Mouse (Mus musculus): ENCODE results near the gene Cd82. TPM values are rescaled to one million over a fixed set of nuclear protein-coding genes. Genes with fewer than 3 reads are reported as not detected.

Cd82 gene
- total and polyA plus RNA-seq, 3 experiments: 0.20 to 30.6 (median 1.5) TPM

GRCm38 (mm10) chr2:93433543-93433942 is 29.4 kb downstream of the Cd82 start:
- H3K4me1 ChIP-seq (ENCODE audit: insufficient read depth, low read depth, low read length): no peaks in the 10 kb centered on the region
- H3K36me3 ChIP-seq (replicated peaks): no peaks in the 10 kb centered on the region
- ATAC-seq (ENCODE audit: extremely low read depth, insufficient number of reproducible peaks, low FRiP score, poor library complexity, severe bottlenecking): no peak
- no peaks in the 10 kb centered on the region for H3K9me3 ChIP-seq (replicated peaks)
- no peak for DNase-seq (ENCODE audit: low spot score)
- H3K4me3 ChIP-seq (ENCODE audit: low read depth, low read length): no peak overlapping the region
- peaks cover 35% of the 10 kb centered on the region for H3K27me3 ChIP-seq (ENCODE audit: insufficient read depth, low read length)
- no peak for TF ChIP-seq GATA1 (IDR thresholded peaks at IDR 0.05; ENCODE audit: borderline replicate concordance, low read length)
- TF ChIP-seq GATA2 (IDR thresholded peaks at IDR 0.05; ENCODE audit: borderline replicate concordance, low read depth, low read length): no peak
- TF ChIP-seq POLR2AphosphoS5 (IDR thresholded peaks at IDR 0.05; ENCODE audit: insufficient replicate concordance, low read depth, low read length): no peak
- TF ChIP-seq CTCF (IDR thresholded peaks at IDR 0.05; ENCODE audit: low read depth, low read length): no peak
- no peak for TF ChIP-seq TAL1 (conservative IDR thresholded peaks at IDR 0.05; ENCODE audit: low read depth, low read length)

GRCm38 (mm10) chr2:93432600-93433389 is 30.1 kb downstream of the Cd82 start:
- no peaks in the 10 kb centered on the region for H3K9me3 ChIP-seq (replicated peaks)
- DNase-seq (ENCODE audit: low spot score) (no peak), ATAC-seq (ENCODE audit: extremely low read depth, insufficient number of reproducible peaks, low FRiP score, poor library complexity, severe bottlenecking) (no peak)

GRCm38 (mm10) chr2:93431575-93432325 is 31.2 kb downstream of the Cd82 start:
- H3K36me3 ChIP-seq (replicated peaks): no peaks in the 10 kb centered on the region
- no peak overlapping the region for H3K4me3 ChIP-seq (ENCODE audit: low read depth, low read length)
- DNase-seq (ENCODE audit: low spot score) (no peak), ATAC-seq (ENCODE audit: extremely low read depth, insufficient number of reproducible peaks, low FRiP score, poor library complexity, severe bottlenecking) (no peak)
- H3K9me3 ChIP-seq (replicated peaks): no peaks in the 10 kb centered on the region
- peaks cover 27% of the 10 kb centered on the region for H3K27me3 ChIP-seq (ENCODE audit: insufficient read depth, low read length)
- TF ChIP-seq TAL1 (conservative IDR thresholded peaks at IDR 0.05; ENCODE audit: low read depth, low read length) (no peak), POLR2AphosphoS5 (IDR thresholded peaks at IDR 0.05; ENCODE audit: insufficient replicate concordance, low read depth, low read length) (no peak), CTCF (IDR thresholded peaks at IDR 0.05; ENCODE audit: low read depth, low read length) (no peak), GATA2 (IDR thresholded peaks at IDR 0.05; ENCODE audit: borderline replicate concordance, low read depth, low read length) (no peak), GATA1 (IDR thresholded peaks at IDR 0.05; ENCODE audit: borderline replicate concordance, low read length) (no peak)
- H3K4me1 ChIP-seq (ENCODE audit: insufficient read depth, low read depth, low read length): no peaks in the 10 kb centered on the region

More at GRCm38 (mm10) chr2:93432600-93433389, 30.1 kb downstream of the Cd82 start:
- Histone ChIP-seq H3K4me1 (ENCODE audit: insufficient read depth, low read depth, low read length) (no peaks in the 10 kb centered on the region), H3K27me3 (ENCODE audit: insufficient read depth, low read length) (peaks cover 31% of the 10 kb centered on the region), H3K4me3 (ENCODE audit: low read depth, low read length) (no peak overlapping the region), H3K36me3 (replicated peaks) (no peaks in the 10 kb centered on the region)
- TF ChIP-seq TAL1 (conservative IDR thresholded peaks at IDR 0.05; ENCODE audit: low read depth, low read length) (no peak), GATA1 (IDR thresholded peaks at IDR 0.05; ENCODE audit: borderline replicate concordance, low read length) (no peak), POLR2AphosphoS5 (IDR thresholded peaks at IDR 0.05; ENCODE audit: insufficient replicate concordance, low read depth, low read length) (no peak), GATA2 (IDR thresholded peaks at IDR 0.05; ENCODE audit: borderline replicate concordance, low read depth, low read length) (no peak), CTCF (IDR thresholded peaks at IDR 0.05; ENCODE audit: low read depth, low read length) (no peak)

- TF ChIP-seq TAL1 (conservative IDR thresholded peaks at IDR 0.05; ENCODE audit: low read depth, low read length) (no peak), GATA2 (IDR thresholded peaks at IDR 0.05; ENCODE audit: borderline replicate concordance, low read depth, low read length) (no peak), POLR2AphosphoS5 (IDR thresholded peaks at IDR 0.05; ENCODE audit: insufficient replicate concordance, low read depth, low read length) (no peak), GATA1 (IDR thresholded peaks at IDR 0.05; ENCODE audit: borderline replicate concordance, low read length) (no peak), CTCF (IDR thresholded peaks at IDR 0.05; ENCODE audit: low read depth, low read length) (no peak)
- Histone ChIP-seq H3K9me3 (replicated peaks) (no peaks in the 10 kb centered on the region), H3K4me1 (ENCODE audit: insufficient read depth, low read depth, low read length) (no peaks in the 10 kb centered on the region), H3K36me3 (replicated peaks) (no peaks in the 10 kb centered on the region), H3K4me3 (ENCODE audit: low read depth, low read length) (no peak overlapping the region), H3K27me3 (ENCODE audit: insufficient read depth, low read length) (peaks cover 24% of the 10 kb centered on the region)
- ATAC-seq (ENCODE audit: extremely low read depth, insufficient number of reproducible peaks, low FRiP score, poor library complexity, severe bottlenecking): no peak
- DNase-seq (ENCODE audit: low spot score): no peak
Measured at GRCm38 (mm10) chr2:93430993-93431392, 31.9 kb downstream of the Cd82 start.

- ATAC-seq (ENCODE audit: extremely low read depth, insufficient number of reproducible peaks, low FRiP score, poor library complexity, severe bottlenecking) (no peak), DNase-seq (ENCODE audit: low spot score) (no peak)
- no peaks in the 10 kb centered on the region for H3K36me3 ChIP-seq (replicated peaks)
- H3K9me3 ChIP-seq (replicated peaks): no peaks in the 10 kb centered on the region
- peaks cover 21% of the 10 kb centered on the region for H3K27me3 ChIP-seq (ENCODE audit: insufficient read depth, low read length)
- no peaks in the 10 kb centered on the region for H3K4me1 ChIP-seq (ENCODE audit: insufficient read depth, low read depth, low read length)
- no peak overlapping the region for H3K4me3 ChIP-seq (ENCODE audit: low read depth, low read length)
- TF ChIP-seq TAL1 (conservative IDR thresholded peaks at IDR 0.05; ENCODE audit: low read depth, low read length): no peak
Measured at GRCm38 (mm10) chr2:93428004-93428531, 34.9 kb downstream of the Cd82 start.

- ATAC-seq (ENCODE audit: extremely low read depth, insufficient number of reproducible peaks, low FRiP score, poor library complexity, severe bottlenecking) (no peak), DNase-seq (ENCODE audit: low spot score) (no peak)
- Histone ChIP-seq H3K27me3 (ENCODE audit: insufficient read depth, low read length) (peaks cover 24% of the 10 kb centered on the region), H3K9me3 (replicated peaks) (no peaks in the 10 kb centered on the region), H3K4me1 (ENCODE audit: insufficient read depth, low read depth, low read length) (no peaks in the 10 kb centered on the region), H3K36me3 (replicated peaks) (no peaks in the 10 kb centered on the region), H3K4me3 (ENCODE audit: low read depth, low read length) (no peak overlapping the region)
- TF ChIP-seq POLR2AphosphoS5 (IDR thresholded peaks at IDR 0.05; ENCODE audit: insufficient replicate concordance, low read depth, low read length): no peak
- no peak for TF ChIP-seq GATA1 (IDR thresholded peaks at IDR 0.05; ENCODE audit: borderline replicate concordance, low read length)
- TF ChIP-seq GATA2 (IDR thresholded peaks at IDR 0.05; ENCODE audit: borderline replicate concordance, low read depth, low read length): no peak
- TF ChIP-seq CTCF (IDR thresholded peaks at IDR 0.05; ENCODE audit: low read depth, low read length): no peak
- no peak for TF ChIP-seq TAL1 (conservative IDR thresholded peaks at IDR 0.05; ENCODE audit: low read depth, low read length)
Measured at GRCm38 (mm10) chr2:93427000-93427715, 35.8 kb downstream of the Cd82 start.
